Mouse (Mus musculus): ENCODE data around the gene Rbx1. TPM values are rescaled to one million over a fixed set of nuclear protein-coding genes. Genes with fewer than 3 reads are reported as not detected.

The Rbx1 gene
- polyA plus RNA-seq, 1 experiment from 2014 or later = 484 TPM

DNA sequence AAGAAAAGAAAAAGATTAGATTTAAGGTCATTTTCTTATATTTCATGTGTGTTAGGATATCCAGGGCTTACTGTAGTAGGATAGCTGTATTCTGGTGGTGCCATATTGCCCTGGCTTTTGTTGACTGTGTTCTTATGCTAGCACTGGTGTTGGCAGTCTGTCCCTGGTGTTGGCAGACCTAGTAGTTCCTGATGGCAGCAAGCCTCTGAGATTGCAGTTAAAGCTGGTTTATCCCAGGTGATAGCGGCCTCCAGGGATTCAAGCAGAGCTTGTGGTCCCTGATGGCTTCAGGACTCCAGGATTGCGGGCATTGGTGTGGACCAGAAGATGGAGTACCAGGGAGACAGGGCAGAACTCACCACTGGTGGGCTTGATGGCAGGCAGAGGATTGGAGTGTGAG is 37.4 kb downstream of the Rbx1 start:
- Histone ChIP-seq H3K4me2 (no peak overlapping the region), H3K27ac (replicated peaks) (no peak overlapping the region), H3K9ac (no peak overlapping the region), H3K9me3 (no peaks in the 10 kb centered on the region), H3K4me3 (no peak overlapping the region), H3K27me3 (no peaks in the 10 kb centered on the region), H3K36me3 (no peaks in the 10 kb centered on the region), H3K4me1 (replicated peaks) (no peaks in the 10 kb centered on the region)
- ATAC-seq (ENCODE audit: low read depth) = no peak
- 86% methylated on average over 2 of the region's 2 CpGs for WGBS

DNA sequence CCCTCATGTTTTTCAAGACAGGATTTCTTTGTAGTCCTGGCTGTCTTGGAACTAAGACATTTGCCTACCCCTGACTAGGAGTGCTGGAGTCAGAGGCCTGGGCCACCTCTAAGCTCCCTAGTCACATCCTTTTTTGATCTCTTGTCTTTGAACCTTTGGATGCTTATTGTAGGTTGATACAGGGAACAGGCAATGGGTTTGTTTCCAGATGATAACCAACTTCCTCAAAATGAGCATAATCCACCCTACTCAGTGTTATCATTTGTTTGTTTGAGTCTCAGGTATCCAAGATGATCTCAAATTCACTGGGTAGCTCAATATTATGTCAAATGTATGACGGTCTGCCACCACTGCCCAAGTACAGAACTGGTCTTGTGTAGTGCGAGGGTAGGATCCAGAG is 37.9 kb downstream of the Rbx1 start:
- 89% methylated on average over 2 of the region's 2 CpGs for WGBS

DNA sequence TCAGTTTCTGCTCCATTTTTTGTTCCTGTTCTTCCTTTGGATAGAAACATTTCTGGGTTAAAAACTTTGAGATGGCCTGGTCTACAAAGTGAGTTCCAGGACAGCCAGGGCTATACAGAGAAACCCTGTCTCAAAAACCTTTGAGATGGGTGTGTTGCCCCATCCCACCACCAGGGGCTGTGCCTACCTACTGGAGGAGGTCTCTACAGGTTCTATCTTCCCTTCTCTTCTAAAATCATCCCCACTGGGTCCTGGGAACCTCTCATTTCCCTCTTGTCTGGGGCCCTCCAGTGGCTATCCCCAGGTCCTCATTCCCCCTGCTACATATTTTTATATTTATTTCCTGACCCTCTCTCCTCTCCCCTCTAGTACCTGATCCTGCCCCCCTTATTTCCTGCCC is 41.1 kb downstream of the Rbx1 start:
- no peaks in the 10 kb centered on the region for H3K27me3 ChIP-seq
- ATAC-seq (ENCODE audit: low read depth) = no peak
- no peak overlapping the region for H3K27ac ChIP-seq (replicated peaks)
- H3K4me1 ChIP-seq (replicated peaks) = no peaks in the 10 kb centered on the region
- no peaks in the 10 kb centered on the region for H3K36me3 ChIP-seq
- no peak overlapping the region for H3K9ac ChIP-seq
- no peaks in the 10 kb centered on the region for H3K9me3 ChIP-seq
- no peak overlapping the region for H3K4me3 ChIP-seq
- H3K4me2 ChIP-seq = no peak overlapping the region

More for the DNA sequence above, 37.9 kb downstream of the Rbx1 start:
- no peak overlapping the region for H3K4me3 ChIP-seq
- no peak overlapping the region for H3K4me2 ChIP-seq
- no peaks in the 10 kb centered on the region for H3K27me3 ChIP-seq
- no peak overlapping the region for H3K27ac ChIP-seq (replicated peaks)
- H3K36me3 ChIP-seq = no peaks in the 10 kb centered on the region
- H3K4me1 ChIP-seq (replicated peaks) = no peaks in the 10 kb centered on the region
- H3K9ac ChIP-seq = no peak overlapping the region
- no peaks in the 10 kb centered on the region for H3K9me3 ChIP-seq
- no peak for ATAC-seq (ENCODE audit: low read depth)

DNA sequence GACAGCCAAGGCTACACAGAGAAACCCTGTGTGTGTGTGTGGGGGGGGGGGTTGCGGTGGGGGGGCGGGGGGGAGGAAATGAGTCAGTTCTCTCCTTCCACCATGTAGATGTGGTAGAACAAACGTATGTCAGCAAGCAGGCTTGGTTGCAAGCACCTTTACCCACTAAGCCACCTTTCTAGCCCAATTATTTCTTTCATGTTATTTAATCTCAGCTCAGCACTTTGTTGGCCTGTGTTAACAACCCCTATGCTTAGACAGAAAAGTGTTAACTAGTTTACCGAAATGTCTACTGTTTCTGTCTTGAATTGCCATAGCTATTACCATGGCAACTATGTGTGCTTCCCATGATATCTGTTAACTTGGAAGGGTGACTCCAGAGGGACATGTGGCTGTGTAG is 44.5 kb downstream of the Rbx1 start:
- Histone ChIP-seq H3K4me3 (no peak overlapping the region), H3K36me3 (no peaks in the 10 kb centered on the region), H3K27me3 (no peaks in the 10 kb centered on the region), H3K27ac (replicated peaks) (no peak overlapping the region), H3K4me2 (no peak overlapping the region), H3K4me1 (replicated peaks) (peaks cover 10% of the 10 kb centered on the region), H3K9me3 (no peaks in the 10 kb centered on the region), H3K9ac (no peak overlapping the region)
- WGBS = 79% methylated on average over 4 of the region's 4 CpGs
- ATAC-seq (ENCODE audit: low read depth) = no peak

DNA sequence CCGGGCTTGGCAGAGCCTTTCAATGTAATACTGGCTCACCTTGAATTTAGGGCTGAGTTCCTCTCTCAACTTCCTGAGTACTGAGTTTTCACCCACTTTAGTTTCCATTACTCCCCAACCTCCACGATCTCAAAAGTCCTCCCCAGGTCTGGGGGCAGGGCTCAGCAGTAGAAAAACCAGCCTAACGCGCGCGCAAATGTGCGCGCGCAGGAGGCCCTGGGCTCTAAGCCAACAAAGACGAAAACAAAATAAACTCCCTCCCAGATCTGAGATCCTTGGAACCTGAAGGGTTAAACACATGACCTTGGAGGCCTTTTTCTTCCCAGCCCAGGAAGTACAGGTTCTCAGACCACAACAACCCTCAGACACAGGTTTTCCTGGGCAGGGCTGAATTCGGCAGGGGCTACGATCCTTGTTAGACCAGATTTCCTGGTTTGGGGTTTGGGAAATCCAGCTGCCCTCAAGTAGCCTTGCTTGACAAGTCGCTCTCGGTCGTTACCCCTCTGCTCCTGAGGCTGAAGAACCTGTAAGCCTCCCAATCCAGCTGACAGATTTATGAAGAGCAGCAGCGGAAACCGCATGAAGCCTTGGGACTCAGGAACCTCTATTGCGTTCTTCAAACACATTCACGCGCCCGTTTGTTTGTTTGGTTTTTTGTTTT is 45.6 kb downstream of the Rbx1 start:
- no peak for ATAC-seq (ENCODE audit: low read depth)
- no peak overlapping the region for H3K27ac ChIP-seq (replicated peaks)
- H3K27me3 ChIP-seq = no peaks in the 10 kb centered on the region
- H3K4me1 ChIP-seq (replicated peaks) = peaks cover 10% of the 10 kb centered on the region
- H3K9me3 ChIP-seq = no peaks in the 10 kb centered on the region
- 49% methylated on average over 21 of the region's 21 CpGs for WGBS
- no peak overlapping the region for H3K4me3 ChIP-seq
- H3K4me2 ChIP-seq = peak overlapping the region; percentile 27
- no peak overlapping the region for H3K9ac ChIP-seq
- H3K36me3 ChIP-seq = no peaks in the 10 kb centered on the region

DNA sequence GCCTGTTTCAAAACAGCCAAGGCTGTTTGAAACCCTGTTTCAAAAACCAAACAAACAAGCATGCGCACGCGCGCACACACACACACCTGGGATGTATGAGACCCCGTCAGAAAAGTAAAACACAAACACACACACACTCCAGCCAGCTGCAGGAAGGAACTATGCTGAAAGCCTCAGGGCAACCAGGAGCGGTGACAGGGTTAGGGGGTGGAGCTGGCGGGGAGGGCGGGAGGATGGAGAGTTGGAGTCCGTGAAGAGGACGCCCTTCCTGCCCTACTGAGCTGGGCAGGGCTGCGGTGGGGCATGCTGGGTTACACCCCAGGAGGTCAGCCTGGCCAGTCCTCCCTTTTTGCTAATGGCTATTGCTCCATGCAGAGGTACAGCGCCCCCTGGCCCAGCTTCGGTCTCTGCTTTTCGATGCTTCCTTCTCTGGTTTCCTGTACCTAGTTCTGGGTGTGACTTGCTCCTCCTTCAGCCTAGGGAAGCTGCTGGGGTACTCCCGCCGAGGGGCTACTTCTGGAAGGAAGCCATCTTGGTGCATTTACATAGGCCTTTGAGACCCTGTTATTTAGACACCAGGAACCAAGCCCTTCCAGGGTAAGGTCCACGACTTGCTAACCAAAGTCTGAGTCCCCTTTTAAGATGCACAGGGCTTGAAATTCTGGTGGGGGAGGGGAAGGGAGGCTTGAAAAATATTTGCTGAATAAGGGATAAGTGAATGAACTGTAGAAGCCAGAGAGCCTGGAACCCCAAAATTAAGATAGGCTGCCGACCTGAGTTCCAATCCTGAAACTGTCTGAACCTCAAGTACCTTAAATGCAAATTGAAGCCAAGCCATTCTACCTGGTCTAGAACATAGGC is 48.2 kb downstream of the Rbx1 start:
- H3K27me3 ChIP-seq = no peaks in the 10 kb centered on the region
- no peak overlapping the region for H3K27ac ChIP-seq (replicated peaks)
- peak overlapping the region; percentile 38; the same call in 1 of the 2 replicates for H3K9ac ChIP-seq
- peak overlapping the region; percentile 59 for H3K4me2 ChIP-seq
- H3K9me3 ChIP-seq = no peaks in the 10 kb centered on the region
- no peaks in the 10 kb centered on the region for H3K36me3 ChIP-seq
- H3K4me3 ChIP-seq = peak overlapping the region; percentile 28
- H3K4me1 ChIP-seq (replicated peaks) = peaks cover 10% of the 10 kb centered on the region
- 0 out of 2 replicates have a peak, but pooled peaks have one; percentile 56 for ATAC-seq (ENCODE audit: low read depth)
- WGBS = 12% methylated on average over 18 of the region's 18 CpGs

DNA sequence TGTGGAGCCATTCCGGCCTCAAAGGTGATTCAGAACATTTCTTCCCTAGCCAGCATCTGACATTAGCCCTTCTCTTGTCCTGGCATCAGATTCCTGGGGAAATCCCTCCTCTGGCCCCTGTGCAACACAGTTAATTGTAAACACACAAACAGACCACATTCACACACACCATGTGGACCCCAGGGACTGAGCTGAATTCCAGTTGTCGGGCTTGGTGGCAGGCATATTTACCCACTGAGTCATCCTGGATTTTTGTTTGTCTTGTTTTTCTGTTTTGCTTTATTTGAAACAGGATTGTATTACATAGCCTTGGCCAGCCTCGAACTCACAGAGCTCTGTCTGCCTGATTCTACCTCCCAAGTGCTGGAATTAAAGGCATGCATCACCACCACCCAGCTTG is 49.1 kb downstream of the Rbx1 start:
- H3K27ac ChIP-seq (replicated peaks) = no peak overlapping the region
- H3K27me3 ChIP-seq = no peaks in the 10 kb centered on the region
- WGBS = 93% methylated on average over 3 of the region's 3 CpGs
- ATAC-seq (ENCODE audit: low read depth) = no peak
- H3K36me3 ChIP-seq = no peaks in the 10 kb centered on the region
- no peak overlapping the region for H3K9ac ChIP-seq
- no peak overlapping the region for H3K4me3 ChIP-seq
- no peaks in the 10 kb centered on the region for H3K9me3 ChIP-seq
- no peak overlapping the region for H3K4me2 ChIP-seq
- peaks cover 10% of the 10 kb centered on the region for H3K4me1 ChIP-seq (replicated peaks)

DNA sequence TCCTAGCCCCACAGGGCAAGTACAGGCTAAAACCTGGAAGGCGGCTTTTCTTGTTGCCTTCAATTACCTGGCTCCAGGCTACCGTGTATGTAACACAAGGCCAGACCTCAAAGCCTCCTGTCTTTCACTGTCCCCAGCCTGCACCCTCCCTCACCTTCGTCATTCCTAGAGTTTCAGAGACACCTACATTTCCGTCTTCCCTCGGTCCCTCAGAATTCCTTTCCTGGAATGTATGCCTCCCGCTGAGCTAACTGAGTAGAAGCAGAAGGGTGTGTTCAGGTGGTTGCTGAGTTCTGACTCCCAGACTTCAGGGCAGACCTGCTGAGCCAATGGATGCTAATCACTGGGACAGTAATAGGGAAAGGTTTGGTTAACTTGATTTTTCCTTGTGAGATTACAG is 51.9 kb downstream of the Rbx1 start:
- peaks cover 23% of the 10 kb centered on the region for H3K4me1 ChIP-seq (replicated peaks)
- WGBS = 62% methylated on average over 6 of the region's 6 CpGs

DNA sequence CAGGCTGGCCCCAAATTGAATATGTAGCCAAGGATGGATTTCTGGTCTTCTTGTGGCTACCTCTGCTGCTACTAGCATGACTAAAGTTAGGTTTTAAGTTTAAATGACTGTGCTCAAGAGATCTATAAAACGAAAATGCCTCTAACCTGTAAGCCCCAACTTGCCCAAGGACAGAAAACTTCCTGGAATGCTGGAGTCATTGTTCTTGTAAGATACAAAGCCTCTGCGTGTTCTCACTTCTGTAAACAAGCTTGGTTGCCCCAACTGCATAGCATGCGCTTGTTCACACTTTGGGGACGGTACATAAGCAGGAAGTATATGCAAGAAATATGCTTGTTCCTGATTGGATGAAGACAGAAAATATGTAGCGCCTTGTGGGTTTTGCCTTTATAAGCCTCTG is 52.7 kb downstream of the Rbx1 start:
- no peak overlapping the region for H3K27ac ChIP-seq (replicated peaks)
- no peak overlapping the region for H3K4me3 ChIP-seq
- WGBS = 88% methylated on average over 5 of the region's 5 CpGs
- H3K27me3 ChIP-seq = no peaks in the 10 kb centered on the region
- H3K36me3 ChIP-seq = no peaks in the 10 kb centered on the region
- no peaks in the 10 kb centered on the region for H3K9me3 ChIP-seq
- H3K9ac ChIP-seq = no peak overlapping the region
- ATAC-seq (ENCODE audit: low read depth) = no peak
- peaks cover 23% of the 10 kb centered on the region for H3K4me1 ChIP-seq (replicated peaks)
- H3K4me2 ChIP-seq = no peak overlapping the region

More for the DNA sequence above, 51.9 kb downstream of the Rbx1 start:
- Histone ChIP-seq H3K27me3 (no peaks in the 10 kb centered on the region), H3K4me3 (no peak overlapping the region), H3K4me2 (no peak overlapping the region), H3K9ac (no peak overlapping the region), H3K36me3 (no peaks in the 10 kb centered on the region), H3K9me3 (no peaks in the 10 kb centered on the region), H3K27ac (replicated peaks) (no peak overlapping the region)
- no peak for ATAC-seq (ENCODE audit: low read depth)

DNA sequence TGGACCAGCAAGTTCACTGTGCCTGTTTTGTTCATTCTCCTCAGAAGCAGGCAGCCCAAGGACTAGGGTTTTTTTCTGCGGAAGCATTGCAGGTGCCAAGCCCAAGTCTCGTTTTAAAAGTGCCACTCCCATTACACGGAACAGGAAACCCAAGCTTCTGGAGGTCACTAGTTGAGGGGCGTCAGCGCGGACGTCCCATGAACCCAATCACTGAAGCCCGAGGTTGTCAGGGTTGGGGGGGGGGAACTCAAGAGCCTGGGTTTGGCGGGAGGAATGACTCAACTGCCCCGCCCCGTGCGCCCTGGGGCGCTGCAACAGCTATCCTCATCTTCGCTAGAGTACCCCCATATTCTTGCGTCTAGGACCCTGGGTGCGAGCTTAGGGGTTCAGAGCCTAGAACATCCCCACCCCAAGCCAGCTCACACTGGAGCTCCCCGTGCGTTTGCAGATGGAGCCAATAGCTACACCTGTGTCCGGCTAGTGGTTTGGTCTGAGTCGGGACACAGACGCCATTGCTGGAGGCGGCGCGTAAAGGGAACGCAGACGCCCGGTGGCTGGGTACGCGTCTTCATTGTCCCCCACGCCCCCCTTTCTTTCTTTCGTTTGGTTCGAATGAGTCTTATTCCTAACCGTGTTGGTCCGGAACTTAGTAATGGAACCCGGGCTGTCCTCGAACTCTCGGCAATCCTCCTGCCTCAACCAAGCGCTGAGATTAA is 56.1 kb downstream of the Rbx1 start:
- under 1% methylated on average over 38 of the region's 38 CpGs for WGBS
- H3K4me2 ChIP-seq = peak overlapping the region; percentile 92
- H3K4me3 ChIP-seq = peak overlapping the region; percentile 58
- peaks cover 21% of the 10 kb centered on the region for H3K4me1 ChIP-seq (replicated peaks)
- ATAC-seq (ENCODE audit: low read depth) = peak; percentile 29; the same call in 1 of the 2 replicates
- H3K27ac ChIP-seq (replicated peaks) = peak overlapping the region; percentile 88
- peaks cover 8% of the 10 kb centered on the region; the same call in 1 of the 2 replicates for H3K27me3 ChIP-seq
- no peaks in the 10 kb centered on the region for H3K9me3 ChIP-seq
- H3K9ac ChIP-seq = peak overlapping the region; percentile 80
- no peaks in the 10 kb centered on the region for H3K36me3 ChIP-seq

DNA sequence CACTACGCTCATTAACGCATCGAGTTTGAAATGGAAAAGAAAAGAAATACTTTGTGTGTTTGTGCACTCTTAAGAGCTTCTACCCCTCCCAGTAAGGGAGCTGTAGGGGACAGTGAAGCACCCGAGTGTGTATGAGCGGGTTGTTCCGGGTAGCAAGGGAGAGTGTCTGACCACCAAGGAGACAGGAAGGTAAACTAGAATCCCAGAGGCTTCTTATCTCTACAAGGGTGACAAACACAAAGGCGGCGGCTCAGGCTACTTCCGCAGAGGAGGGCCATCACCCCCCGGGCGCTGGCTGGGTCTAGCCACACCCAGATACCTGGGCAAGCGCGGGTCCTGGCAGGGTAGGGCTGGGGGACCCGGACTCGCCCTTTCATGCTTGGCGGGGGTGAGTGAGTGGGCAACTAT is 56.7 kb downstream of the Rbx1 start:
- ATAC-seq (ENCODE audit: low read depth) = peak; percentile 72
- 1% methylated on average over 16 of the region's 16 CpGs for WGBS
- H3K27me3 ChIP-seq = peaks cover 8% of the 10 kb centered on the region; the same call in 1 of the 2 replicates

More for the DNA sequence above, 56.7 kb downstream of the Rbx1 start:
- peaks cover 21% of the 10 kb centered on the region for H3K4me1 ChIP-seq (replicated peaks)
- H3K4me3 ChIP-seq = peak overlapping the region; percentile 58
- no peaks in the 10 kb centered on the region for H3K36me3 ChIP-seq
- H3K27ac ChIP-seq (replicated peaks) = peak overlapping the region; percentile 88
- peak overlapping the region; percentile 80 for H3K9ac ChIP-seq
- no peaks in the 10 kb centered on the region for H3K9me3 ChIP-seq
- H3K4me2 ChIP-seq = peak overlapping the region; percentile 92

All from neural tube, embryonic 13.5 days (tissue).